Mouse (Mus musculus): ENCODE results near the gene Gkn3.

GRCm38 (mm10) chr6:87428487-87429044 is 39.8 kb upstream of the Gkn3 start, which contains the start of gene Bmp10:
- TF ChIP-seq POLR2A (IDR thresholded peaks at IDR 0.05; ENCODE audit: low read depth, low read length) = no peak
- TF ChIP-seq CTCF (IDR thresholded peaks at IDR 0.05; ENCODE audit: borderline replicate concordance, insufficient read depth, low read length) = no peak
